Mouse (Mus musculus): ENCODE results near the gene Abcg2. TPM values are rescaled to one million over a fixed set of nuclear protein-coding genes. Genes with fewer than 3 reads are reported as not detected.
"Not testable (repeated sequence)": the region's sequence is repeated elsewhere in the genome, so short reads cannot be mapped to it uniquely, and the experiment has no call there.

Gene Abcg2
- polyA plus RNA-seq (2015; fragmentation: Nextera tagmentation; extraction: Ambion mirVana): 87.1 and 87.6 TPM in 2 replicates

DNA sequence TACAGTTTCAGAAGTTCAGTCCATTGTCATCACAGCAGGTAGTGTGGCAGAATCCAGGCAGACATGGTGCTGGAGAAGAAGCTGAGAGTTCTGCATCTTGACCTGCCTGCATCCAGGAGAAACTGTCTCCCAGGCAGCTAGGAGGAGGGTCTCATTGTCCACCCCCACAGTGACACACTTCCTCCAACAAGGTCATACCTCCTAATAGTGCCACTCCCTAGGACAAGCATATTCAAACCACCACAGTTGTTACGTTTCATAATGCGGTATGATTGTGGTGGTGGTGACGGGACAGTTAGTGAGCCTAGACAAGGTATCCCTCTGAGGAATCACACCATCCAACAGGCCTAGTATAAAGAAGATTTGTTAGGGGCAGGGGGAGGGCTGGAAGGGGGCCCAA, at the start of gene Abcg2:
Abcg2 (plus strand) TSS at position 301 of the 400 bp plus-strand sequence.
- not testable (repeated sequence) for ATAC-seq; H3K27ac ChIP-seq; H3K27me3 ChIP-seq (replicated peaks); H3K36me3 ChIP-seq; H3K4me1 ChIP-seq (replicated peaks); H3K9ac ChIP-seq; H3K9me3 ChIP-seq; H3K4me3 ChIP-seq (replicated peaks); H3K4me2 ChIP-seq (replicated peaks)
- 90% methylated on average over 3 of the region's 3 CpGs for WGBS

- not testable (repeated sequence) for H3K27ac ChIP-seq
- WGBS: 75% methylated on average over 4 of the region's 4 CpGs
Observed at GRCm38 (mm10) chr6:58540263-58540662, 44.1 kb upstream of the Abcg2 start.

DNA sequence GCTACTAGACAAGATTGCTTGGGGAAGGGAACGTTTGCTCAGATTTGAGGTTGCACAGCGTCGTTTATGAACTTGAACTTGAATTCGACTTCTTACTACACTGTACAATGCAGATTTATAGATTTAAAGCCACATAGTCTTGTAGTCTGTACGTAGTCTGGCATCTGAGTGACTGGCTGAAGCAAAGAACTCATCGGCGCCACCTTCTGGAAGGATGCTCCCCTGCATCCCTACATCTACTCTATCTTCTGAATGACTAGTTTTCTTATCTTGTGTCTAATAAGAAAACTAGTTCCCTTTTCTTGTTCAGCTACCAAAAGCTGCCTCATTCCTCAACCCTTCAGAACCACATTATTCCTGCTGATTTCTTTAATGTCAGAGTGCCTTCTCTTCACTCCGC, 41.5 kb upstream of the Abcg2 start:
- 69% methylated on average over 8 of the region's 8 CpGs for WGBS
- H3K9me3 ChIP-seq: not testable (repeated sequence)

More at GRCm38 (mm10) chr6:58540263-58540662, 44.1 kb upstream of the Abcg2 start:
- not testable (repeated sequence) for H3K9ac ChIP-seq; H3K36me3 ChIP-seq; ATAC-seq; H3K4me2 ChIP-seq (replicated peaks); H3K9me3 ChIP-seq; H3K4me1 ChIP-seq (replicated peaks); H3K27me3 ChIP-seq (replicated peaks); H3K4me3 ChIP-seq (replicated peaks)

GRCm38 (mm10) chr6:58544971-58545370, 39.4 kb upstream of the Abcg2 start:
- not testable (repeated sequence) for H3K4me3 ChIP-seq (replicated peaks); H3K4me2 ChIP-seq (replicated peaks); H3K9ac ChIP-seq; H3K4me1 ChIP-seq (replicated peaks); ATAC-seq; H3K9me3 ChIP-seq; H3K27ac ChIP-seq; H3K27me3 ChIP-seq (replicated peaks); H3K36me3 ChIP-seq
- 11% methylated on average over 2 of the region's 2 CpGs for WGBS

More for the DNA sequence above, 41.5 kb upstream of the Abcg2 start:
- not testable (repeated sequence) for H3K9ac ChIP-seq; H3K36me3 ChIP-seq; H3K27me3 ChIP-seq (replicated peaks); ATAC-seq; H3K4me3 ChIP-seq (replicated peaks); H3K4me1 ChIP-seq (replicated peaks); H3K4me2 ChIP-seq (replicated peaks); H3K27ac ChIP-seq

GRCm38 (mm10) chr6:58546050-58546449, 38.3 kb upstream of the Abcg2 start:
- WGBS: 35% methylated on average over 5 of the region's 5 CpGs

DNA sequence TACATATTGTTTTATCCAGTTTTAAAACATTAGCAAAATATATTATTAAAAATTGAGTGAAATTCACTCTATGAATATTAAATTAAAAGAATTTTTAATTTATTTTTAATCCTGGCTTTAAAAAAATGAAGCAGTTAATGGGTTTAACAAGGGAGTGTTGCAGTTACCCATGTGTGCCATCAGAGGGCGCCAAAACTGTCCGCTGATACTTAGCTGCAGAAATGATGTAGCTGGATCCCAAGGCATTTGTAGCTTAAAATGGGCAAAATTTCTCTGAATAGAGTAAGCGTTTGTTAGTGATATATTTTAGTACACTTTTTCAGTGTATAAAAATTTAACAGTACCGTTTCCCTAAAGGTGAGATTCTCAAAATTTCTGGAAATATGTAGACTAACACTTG, 37.5 kb upstream of the Abcg2 start:
- H3K4me1 ChIP-seq (replicated peaks): no peaks in the 10 kb centered on the region
- no peak overlapping the region for H3K9ac ChIP-seq
- no peak for ATAC-seq
- H3K4me3 ChIP-seq (replicated peaks): no peak overlapping the region
- no peaks in the 10 kb centered on the region for H3K9me3 ChIP-seq
- WGBS: 10% methylated on average over 4 of the region's 4 CpGs
- H3K4me2 ChIP-seq (replicated peaks): no peak overlapping the region
- H3K36me3 ChIP-seq: no peaks in the 10 kb centered on the region
- H3K27ac ChIP-seq: no peak overlapping the region
- H3K27me3 ChIP-seq (replicated peaks): no peaks in the 10 kb centered on the region

More at GRCm38 (mm10) chr6:58546050-58546449, 38.3 kb upstream of the Abcg2 start:
- H3K9me3 ChIP-seq; H3K27ac ChIP-seq; H3K4me3 ChIP-seq (replicated peaks); ATAC-seq; H3K27me3 ChIP-seq (replicated peaks); H3K36me3 ChIP-seq; H3K4me1 ChIP-seq (replicated peaks); H3K4me2 ChIP-seq (replicated peaks); H3K9ac ChIP-seq: not testable (repeated sequence)

DNA sequence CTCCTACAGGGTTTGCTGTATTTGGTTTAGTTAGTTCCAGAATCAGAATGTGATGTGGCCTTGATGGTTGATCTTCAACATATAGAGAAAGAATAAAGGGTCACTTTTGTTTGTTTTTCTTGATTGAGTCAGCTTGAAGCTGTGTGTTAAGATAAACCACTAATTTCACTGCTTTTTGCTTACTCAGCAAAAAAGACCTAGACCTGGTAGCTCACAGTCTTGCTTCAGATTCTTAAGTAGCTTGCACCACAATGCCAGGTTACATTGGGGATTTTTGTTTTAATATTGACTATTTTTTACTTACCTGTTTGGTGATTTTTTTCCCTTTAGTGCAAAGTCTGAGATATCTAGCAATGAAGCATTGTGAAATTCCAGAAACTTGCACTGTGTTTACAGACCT, 30.5 kb upstream of the Abcg2 start:
- not testable (repeated sequence) for ATAC-seq

GRCm38 (mm10) chr6:58593987-58594844, 9.9 kb downstream of the Abcg2 start:
- H3K27me3 ChIP-seq (replicated peaks); H3K4me1 ChIP-seq (replicated peaks); H3K36me3 ChIP-seq; H3K4me3 ChIP-seq (replicated peaks); H3K9me3 ChIP-seq; H3K9ac ChIP-seq; H3K4me2 ChIP-seq (replicated peaks); H3K27ac ChIP-seq: not testable (repeated sequence)
- 51% methylated on average over 3 of the region's 3 CpGs for WGBS
- ATAC-seq: peak; percentile 46; the same call in 1 of the 2 replicates

More for the DNA sequence above, 30.5 kb upstream of the Abcg2 start:
- not testable (repeated sequence) for H3K4me2 ChIP-seq (replicated peaks); H3K4me3 ChIP-seq (replicated peaks); H3K27me3 ChIP-seq (replicated peaks); H3K4me1 ChIP-seq (replicated peaks); H3K9me3 ChIP-seq; H3K36me3 ChIP-seq; H3K9ac ChIP-seq; H3K27ac ChIP-seq

DNA sequence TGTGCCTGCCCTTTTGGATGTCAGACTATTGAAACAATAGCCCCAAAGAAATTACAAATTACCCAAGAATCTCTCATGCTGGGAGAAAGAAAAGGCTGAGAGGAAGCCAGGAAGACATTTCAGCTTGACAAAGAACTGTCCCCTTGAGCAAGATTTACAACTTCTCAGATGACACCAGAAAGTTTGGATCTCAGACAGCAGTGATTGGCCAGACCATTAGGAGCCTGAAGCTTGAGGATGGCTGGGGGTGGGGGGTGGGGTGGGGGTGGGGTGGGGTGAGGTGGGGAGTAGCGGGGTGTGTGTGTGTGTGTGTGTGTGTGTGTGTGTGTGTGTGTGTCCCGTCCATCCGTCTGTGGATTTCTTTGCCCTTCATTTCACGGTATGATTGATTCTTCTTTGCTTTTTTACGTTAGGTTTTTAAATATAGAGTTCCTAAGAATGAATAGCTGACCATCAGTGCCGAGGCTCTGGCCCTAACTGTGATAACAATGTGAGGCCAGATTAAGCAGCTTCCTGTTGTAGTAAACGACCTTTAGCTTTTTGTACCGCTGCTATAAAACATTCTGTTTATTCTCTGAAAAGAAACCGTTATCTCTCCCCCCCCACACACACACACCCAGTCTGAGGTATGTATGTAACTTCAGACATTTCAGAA, 11.4 kb downstream of the Abcg2 start:
- peak overlapping the region; percentile 45 for H3K27ac ChIP-seq
- peak; percentile 34 for ATAC-seq
- H3K4me3 ChIP-seq (replicated peaks): peak overlapping the region; percentile 19
- not testable (repeated sequence) for H3K9ac ChIP-seq; H3K27me3 ChIP-seq (replicated peaks); H3K36me3 ChIP-seq; H3K4me1 ChIP-seq (replicated peaks); H3K9me3 ChIP-seq
- peak overlapping the region; percentile 48 for H3K4me2 ChIP-seq (replicated peaks)
- WGBS: 10% methylated on average over 9 of the region's 9 CpGs

GRCm38 (mm10) chr6:58596294-58596653, 12.0 kb downstream of the Abcg2 start:
- Histone ChIP-seq H3K4me1 (replicated peaks) (no peaks in the 10 kb centered on the region), H3K9me3 (no peaks in the 10 kb centered on the region), H3K27me3 (replicated peaks) (no peaks in the 10 kb centered on the region), H3K4me2 (replicated peaks) (peak overlapping the region; percentile 48), H3K4me3 (replicated peaks) (peak overlapping the region; percentile 19), H3K27ac (peak overlapping the region; percentile 45), H3K9ac (no peak overlapping the region), H3K36me3 (no peaks in the 10 kb centered on the region)
- peak; percentile 84 for ATAC-seq
- 16% methylated on average over 16 of the region's 16 CpGs for WGBS

GRCm38 (mm10) chr6:58602119-58602518, 17.8 kb downstream of the Abcg2 start:
- H3K27me3 ChIP-seq (replicated peaks): not testable (repeated sequence)

DNA sequence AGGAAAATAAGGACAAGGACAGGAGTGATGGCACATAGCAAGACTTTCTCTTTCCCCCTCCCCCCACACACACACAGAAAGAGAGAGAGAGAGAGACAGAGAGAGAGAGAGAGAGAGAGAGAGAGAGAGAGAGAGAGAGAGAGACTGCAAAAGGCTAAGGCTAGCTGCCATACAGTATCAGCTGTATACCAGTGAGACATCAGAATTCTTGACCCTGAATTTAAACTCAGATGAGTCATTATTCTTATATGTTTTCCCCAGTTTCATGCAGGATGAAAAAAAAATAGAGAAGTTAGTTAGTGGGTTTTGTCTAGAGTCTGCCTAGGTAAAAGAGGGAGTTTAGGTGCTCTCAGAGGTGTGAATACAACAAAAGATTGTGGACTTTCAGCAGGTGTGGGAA, 18.7 kb downstream of the Abcg2 start:
- not testable (repeated sequence) for ATAC-seq; H3K4me3 ChIP-seq (replicated peaks); H3K4me2 ChIP-seq (replicated peaks)

More at GRCm38 (mm10) chr6:58602119-58602518, 17.8 kb downstream of the Abcg2 start:
- H3K4me2 ChIP-seq (replicated peaks); H3K9me3 ChIP-seq; H3K4me1 ChIP-seq (replicated peaks); H3K27ac ChIP-seq; H3K36me3 ChIP-seq; H3K9ac ChIP-seq; H3K4me3 ChIP-seq (replicated peaks): not testable (repeated sequence)
- ATAC-seq: peak; percentile 54
- WGBS: 35% methylated on average over 1 of the region's 1 CpGs

More for the DNA sequence above, 18.7 kb downstream of the Abcg2 start:
- not testable (repeated sequence) for H3K9me3 ChIP-seq; H3K4me1 ChIP-seq (replicated peaks); H3K36me3 ChIP-seq; H3K27me3 ChIP-seq (replicated peaks); H3K27ac ChIP-seq; H3K9ac ChIP-seq

Data from intestine, embryonic 15.5 days (tissue).